Mouse (Mus musculus): ENCODE data around the gene Noc4l. TPM values are rescaled to one million over a fixed set of nuclear protein-coding genes. Genes with fewer than 3 reads are reported as not detected.

The Noc4l gene
- polyA plus RNA-seq, 1 experiment from 2014 or later: 38.9 TPM

GRCm38 (mm10) chr5:110604311-110604710, 48.9 kb downstream of the Noc4l start:
- Histone ChIP-seq H3K27ac (replicated peaks; ENCODE audit: low read depth, low read length) (no peak overlapping the region), H3K9ac (ENCODE audit: low read depth, low read length) (no peak overlapping the region), H3K27me3 (replicated peaks; ENCODE audit: control insufficient read depth, insufficient read depth, low read length) (no peaks in the 10 kb centered on the region), H3K36me3 (ENCODE audit: control insufficient read depth, insufficient read depth, low read length) (no peaks in the 10 kb centered on the region), H3K9me3 (ENCODE audit: control insufficient read depth, low read length) (no peaks in the 10 kb centered on the region), H3K4me1 (ENCODE audit: control insufficient read depth, insufficient read depth, low read length) (peaks cover 2% of the 10 kb centered on the region; the same call in 1 of the 2 replicates), H3K4me3 (ENCODE audit: low read depth, low read length) (no peak overlapping the region), H3K4me2 (ENCODE audit: low read depth, low read length) (no peak overlapping the region)
- 87% methylated on average over 2 of the region's 2 CpGs for WGBS
- DNase-seq (ENCODE audit: low spot score): no peak
- no peak for ATAC-seq (ENCODE audit: low read depth)

GRCm38 (mm10) chr5:110603016-110603685, 50.1 kb downstream of the Noc4l start:
- no peak for DNase-seq (ENCODE audit: low spot score)
- Histone ChIP-seq H3K27ac (replicated peaks; ENCODE audit: low read depth, low read length) (no peak overlapping the region), H3K36me3 (ENCODE audit: control insufficient read depth, insufficient read depth, low read length) (no peaks in the 10 kb centered on the region), H3K4me3 (ENCODE audit: low read depth, low read length) (no peak overlapping the region), H3K4me1 (ENCODE audit: control insufficient read depth, insufficient read depth, low read length) (no peaks in the 10 kb centered on the region), H3K9me3 (ENCODE audit: control insufficient read depth, low read length) (no peaks in the 10 kb centered on the region), H3K4me2 (ENCODE audit: low read depth, low read length) (no peak overlapping the region), H3K9ac (ENCODE audit: low read depth, low read length) (no peak overlapping the region), H3K27me3 (replicated peaks; ENCODE audit: control insufficient read depth, insufficient read depth, low read length) (no peaks in the 10 kb centered on the region)
- ATAC-seq (ENCODE audit: low read depth): no peak
- WGBS: 79% methylated on average over 7 of the region's 7 CpGs

Small RNA genes lying within 50 kb of the gene (microRNA-seq; reads per million reads assigned to microRNA genes)
- 0.50 reads per million for gene Mir7026 (ENCODE audit: borderline number of aligned reads)

Other genes with a start within 250 kb of the Noc4l start
- gene Fbrsl1, start 204.9 kb downstream of the Noc4l start, polyA plus RNA-seq (2014; fragmentation: Nextera tagmentation; extraction: Ambion mirVana): 14.6 and 14.7 TPM in 2 replicates
- 1.6 and 2.5 TPM in 2 replicates for gene Galnt9, start 109.1 kb downstream of the Noc4l start, polyA plus RNA-seq (2014; fragmentation: Nextera tagmentation; extraction: Ambion mirVana)
- 24.2 and 28.2 TPM in 2 replicates for gene Ddx51, start within 50 bp of the Noc4l start, polyA plus RNA-seq (2014; fragmentation: Nextera tagmentation; extraction: Ambion mirVana)
- gene Ep400, start 117.3 kb upstream of the Noc4l start, polyA plus RNA-seq (2014; fragmentation: Nextera tagmentation; extraction: Ambion mirVana): 35.6 and 36.0 TPM in 2 replicates
- gene Pus1, start 127.2 kb upstream of the Noc4l start, polyA plus RNA-seq (2014; fragmentation: Nextera tagmentation; extraction: Ambion mirVana): 20.8 and 23.1 TPM in 2 replicates
- gene Ulk1, start 156.7 kb upstream of the Noc4l start, polyA plus RNA-seq (2014; fragmentation: Nextera tagmentation; extraction: Ambion mirVana): 25.9 and 29.9 TPM in 2 replicates
- gene Hscb, start 186.4 kb upstream of the Noc4l start, polyA plus RNA-seq (2014; fragmentation: Nextera tagmentation; extraction: Ambion mirVana): 19.6 TPM in 2 replicates
- 14.1 and 14.6 TPM in 2 replicates for gene Chek2, start 186.6 kb upstream of the Noc4l start, polyA plus RNA-seq (2014; fragmentation: Nextera tagmentation; extraction: Ambion mirVana)
- gene Ttc28, start 226.4 kb upstream of the Noc4l start, polyA plus RNA-seq (2014; fragmentation: Nextera tagmentation; extraction: Ambion mirVana): 17.4 and 19.0 TPM in 2 replicates

Measured in embryonic facial prominence, embryonic 14.5 days (tissue).